Mouse (Mus musculus): ENCODE data around the gene Acp5.

GRCm38 (mm10) chr9:22138480-22138879, 3.0 kb upstream of the Acp5 start:
- TF ChIP-seq CTCF (IDR thresholded peaks at IDR 0.05; ENCODE audit: low read depth) = peak; percentile 91
- TF ChIP-seq EP300 (optimal IDR thresholded peaks at IDR 0.05) = no peak

All from stomach, postnatal 0 days (tissue).